Mouse (Mus musculus) CH12.LX (cell line): ENCODE measurements at regions not wholly inside any gene's neighbourhood (a gene's known extent, or its start where the extent isn't known, plus 50 kb on each side); places are given as distances from the start of the nearest gene placed in this dataset.

ENCODE experiments used
- DNase-seq: peaks from one replicate; pipeline ENCODE4 v3.0.0-alpha.2; 2013; ENCODE audit errors: extremely low read depth
- H3K27ac ChIP-seq: 2 replicates; pipeline ENCODE4 v1.5.1; 2012; ENCODE audit warnings: low read depth, mild to moderate bottlenecking, control low read depth, moderate library complexity; ENCODE audit not compliant: insufficient read depth
- H3K27me3 ChIP-seq: replicated peaks from 2 replicates; pipeline ENCODE3; 2012; ENCODE audit warnings: inconsistent platforms
- H3K36me3 ChIP-seq, 2 experiments: replicated peaks in 1 of 2; 2 replicates each; pipeline versions ENCODE3 to v1.6.1; 2012; ENCODE audit warnings: inconsistent platforms in 1 of 2, low read length in 1 of 2, mild to moderate bottlenecking in 1 of 2, mixed read lengths in 1 of 2, moderate library complexity in 1 of 2; ENCODE audit not compliant: control insufficient read depth in 1 of 2, insufficient read depth in 1 of 2
- H3K4me1 ChIP-seq, 2 experiments: 2 replicates each; pipeline ENCODE4 v1.6.1; 2012; ENCODE audit warnings: inconsistent platforms in 1 of 2, moderate library complexity in 1 of 2; ENCODE audit not compliant: insufficient read depth in 2 of 2, control insufficient read depth in 1 of 2
- H3K4me2 ChIP-seq: 2 replicates; pipeline ENCODE4 v1.6.1; 2012; ENCODE audit warnings: low read depth, mild to moderate bottlenecking, control low read depth; ENCODE audit not compliant: poor library complexity, insufficient read depth, severe bottlenecking
- H3K4me3 ChIP-seq, 3 experiments: fragments of 150-350 bp in 1 of 3; sonication (generic) in 1 of 3; replicated peaks in 1 of 3; 2 replicates each; pipeline versions ENCODE3 to v1.5.1; 2011 to 2012; ENCODE audit warnings: low read depth in 2 of 3, low read length in 2 of 3, mild to moderate bottlenecking in 2 of 3, moderate library complexity in 2 of 3, control low read depth in 1 of 3, improper control_type of control experiment in 1 of 3, inconsistent platforms in 1 of 3, mixed read lengths in 1 of 3; ENCODE audit not compliant: poor library complexity in 1 of 3
- H3K79me2 ChIP-seq: replicated peaks from 2 replicates; pipeline ENCODE4 v1.6.1; 2012; ENCODE audit warnings: mild to moderate bottlenecking, moderate library complexity; ENCODE audit not compliant: control insufficient read depth, poor library complexity, insufficient read depth, severe bottlenecking; ENCODE audit errors: extremely low read depth
- H3K9ac ChIP-seq: 2 replicates; pipeline ENCODE4 v1.6.1; 2012; ENCODE audit warnings: low read depth, mild to moderate bottlenecking, control low read depth, moderate library complexity; ENCODE audit not compliant: insufficient read depth
- H3K9me3 ChIP-seq: replicated peaks from 2 replicates; pipeline ENCODE3; 2012; ENCODE audit warnings: low read length, inconsistent platforms, mixed read lengths
- BHLHE40 ChIP-seq: IDR thresholded peaks from 2 replicates; pipeline ENCODE4 v1.6.1; 2011; ENCODE audit warnings: mild to moderate bottlenecking, low read depth, low read length, improper control_type of control experiment
- CHD2 ChIP-seq: IDR thresholded peaks from 2 replicates; pipeline ENCODE4 v1.6.1; 2011; ENCODE audit warnings: low read length, improper control_type of control experiment
- ELF1 ChIP-seq: IDR thresholded peaks from 2 replicates; pipeline ENCODE4 v1.6.1; 2014; ENCODE audit warnings: low read depth, mild to moderate bottlenecking, inconsistent platforms, low read length, improper control_type of control experiment
- EP300 ChIP-seq: IDR thresholded peaks from 2 replicates; pipeline ENCODE4 v1.6.1; 2011; ENCODE audit warnings: low read length, improper control_type of control experiment
- ETS1 ChIP-seq: conservative IDR thresholded peaks from 2 replicates; pipeline ENCODE4 v1.6.1; 2012; ENCODE audit warnings: low read depth, mild to moderate bottlenecking, inconsistent platforms, low read length, improper control_type of control experiment, moderate library complexity
- GABPA ChIP-seq: IDR thresholded peaks from 2 replicates; pipeline ENCODE4 v1.6.1; 2012; ENCODE audit warnings: low read depth, low read length, improper control_type of control experiment, inconsistent platforms; ENCODE audit not compliant: insufficient replicate concordance
- IRF4 ChIP-seq: IDR thresholded peaks from 2 replicates; pipeline ENCODE4 v1.6.1; 2014; ENCODE audit warnings: low read depth, mild to moderate bottlenecking, inconsistent platforms, low read length, improper control_type of control experiment
- JUN ChIP-seq: IDR thresholded peaks from 2 replicates; pipeline ENCODE4 v1.6.1; 2011; ENCODE audit warnings: low read depth, mild to moderate bottlenecking, low read length, improper control_type of control experiment, moderate library complexity; ENCODE audit not compliant: insufficient read depth
- JUND ChIP-seq: conservative IDR thresholded peaks from 2 replicates; pipeline ENCODE4 v1.6.1; 2011; ENCODE audit warnings: low read depth, low read length, improper control_type of control experiment
- KAT2A ChIP-seq: IDR thresholded peaks from 2 replicates; pipeline ENCODE4 v1.6.1; 2012; ENCODE audit warnings: low read length, improper control_type of control experiment, inconsistent platforms; ENCODE audit not compliant: insufficient replicate concordance
- MAFK ChIP-seq: IDR thresholded peaks from 2 replicates; pipeline ENCODE4 v1.6.1; 2011; ENCODE audit warnings: low read length, improper control_type of control experiment; ENCODE audit not compliant: insufficient replicate concordance
- MEF2A ChIP-seq: IDR thresholded peaks from 2 replicates; pipeline ENCODE4 v1.6.1; 2014; ENCODE audit warnings: low read depth, mild to moderate bottlenecking, inconsistent platforms, low read length, improper control_type of control experiment, borderline replicate concordance
- NRF1 ChIP-seq: IDR thresholded peaks from 2 replicates; pipeline ENCODE4 v1.6.1; 2014; ENCODE audit warnings: low read depth, mild to moderate bottlenecking, inconsistent platforms, low read length, improper control_type of control experiment, moderate library complexity
- PAX5 ChIP-seq: IDR thresholded peaks from 2 replicates; pipeline ENCODE4 v1.6.1; 2012; ENCODE audit warnings: low read length, inconsistent platforms, mixed read lengths
- SMC3 ChIP-seq: IDR thresholded peaks from 2 replicates; pipeline ENCODE4 v1.6.1; 2011; ENCODE audit warnings: low read depth, low read length, improper control_type of control experiment
- USF2 ChIP-seq: conservative IDR thresholded peaks from 2 replicates; pipeline ENCODE4 v1.6.1; 2011; ENCODE audit warnings: low read depth, low read length, improper control_type of control experiment
- ZKSCAN1 ChIP-seq: IDR thresholded peaks from 2 replicates; pipeline ENCODE4 v1.6.1; 2012; ENCODE audit warnings: low read depth, inconsistent platforms, low read length, improper control_type of control experiment, borderline replicate concordance
- ZMIZ1 ChIP-seq: IDR thresholded peaks from 2 replicates; pipeline ENCODE4 v1.6.1; 2012; ENCODE audit warnings: low read depth, mild to moderate bottlenecking, inconsistent platforms, low read length, improper control_type of control experiment
- dilution Hi-C: fragments of 300-500 bp; cut with MboI; formaldehyde crosslinking; loops from 2 replicates; pipeline ENCODE4 v1.14.3; 2020; ENCODE audit warnings: low sequenced_read_pairs; ENCODE audit not compliant: extremely low pct_unique_long_range_greater_than_20kb, extremely low pct_ligation_motif_present
- in situ Hi-C: fragments of 300-500 bp; cut with MboI; formaldehyde crosslinking; loops from 3 replicates; pipeline ENCODE4 v1.14.3; 2019; ENCODE audit warnings: low sequenced_read_pairs, low pct_ligation_motif_present, low pct_unique_long_range_greater_than_20kb, mixed read lengths

- DNase-seq: peak; percentile 37
- Histone ChIP-seq H3K36me3 (no peaks in the 10 kb centered on the region), H3K4me2 (no peak overlapping the region), H3K27me3 (no peaks in the 10 kb centered on the region), H3K27ac (no peak overlapping the region), H3K9me3 (no peaks in the 10 kb centered on the region), H3K4me1 (peaks cover 0 to 13% of the 10 kb centered on the region in 2 experiments; a peak in 2 of 4 replicates), H3K79me2 (no peaks in the 10 kb centered on the region), H3K9ac (no peak overlapping the region), H3K4me3 (no peak overlapping the region)
- in situ Hi-C loops (no loop called here), dilution Hi-C loops (no loop called here)
- TF ChIP-seq EP300 (peak; percentile 30; the same call in 1 of the 2 replicates), IRF4 (peak; percentile 76), BHLHE40 (peak; percentile 53; the same call in 1 of the 2 replicates), MAFK (no peak), ELF1 (no peak)
Measured at GRCm38 (mm10) chrX:11512439-11512838, 184.8 kb downstream of the H2al1j start.

- H3K4me3 ChIP-seq: no peak overlapping the region
- H3K4me1 ChIP-seq: peaks cover 0 to 13% of the 10 kb centered on the region in 2 experiments; a peak in 2 of 4 replicates
- H3K79me2 ChIP-seq: no peaks in the 10 kb centered on the region
- no peak for TF ChIP-seq ZMIZ1
- no peak for TF ChIP-seq KAT2A
- TF ChIP-seq ELF1: no peak
- TF ChIP-seq JUN: no peak
- DNase-seq: no peak
- H3K36me3 ChIP-seq: no peaks in the 10 kb centered on the region
- no peak overlapping the region for H3K27ac ChIP-seq
- H3K27me3 ChIP-seq: no peaks in the 10 kb centered on the region
- in situ Hi-C loops (no loop called here), dilution Hi-C loops (no loop called here)
- H3K9ac ChIP-seq: no peak overlapping the region
- H3K4me2 ChIP-seq: no peak overlapping the region
- H3K9me3 ChIP-seq: no peaks in the 10 kb centered on the region
Measured at GRCm38 (mm10) chrX:11512928-11513327, 185.3 kb downstream of the H2al1j start.

GRCm38 (mm10) chrX:11523791-11524190, 196.2 kb downstream of the H2al1j start:
- no peaks in the 10 kb centered on the region for H3K9me3 ChIP-seq
- H3K9ac ChIP-seq: no peak overlapping the region
- no peak for DNase-seq
- dilution Hi-C loops (no loop called here), in situ Hi-C loops (no loop called here)
- H3K4me3 ChIP-seq: no peak overlapping the region
- TF ChIP-seq USF2: no peak
- TF ChIP-seq PAX5: no peak
- TF ChIP-seq SMC3: no peak
- no peak for TF ChIP-seq MEF2A
- no peak for TF ChIP-seq CHD2
- TF ChIP-seq JUND: no peak
- TF ChIP-seq ZKSCAN1: no peak
- TF ChIP-seq GABPA: no peak
- no peak for TF ChIP-seq ETS1
- no peak for TF ChIP-seq KAT2A
- no peak for TF ChIP-seq NRF1
- TF ChIP-seq JUN: no peak
- no peaks in the 10 kb centered on the region for H3K36me3 ChIP-seq
- H3K4me2 ChIP-seq: no peak overlapping the region
- no peaks in the 10 kb centered on the region for H3K79me2 ChIP-seq
- no peak overlapping the region for H3K27ac ChIP-seq
- no peaks in the 10 kb centered on the region for H3K27me3 ChIP-seq
- no peaks in the 10 kb centered on the region for H3K4me1 ChIP-seq
